Mouse (Mus musculus) myocyte (in vitro differentiated cells): ENCODE measurements at regions not wholly inside any gene's neighbourhood (a gene's known extent, or its start where the extent isn't known, plus 50 kb on each side); places are given as distances from the start of the nearest gene placed in this dataset.

Experiments used
- H3K27me3 ChIP-seq: one replicate; pipeline ENCODE4 v1.6.1; 2011; ENCODE audit not compliant: control insufficient read depth, insufficient read depth, insufficient read length
- H3K36me3 ChIP-seq: one replicate; pipeline ENCODE4 v1.6.1; 2011; ENCODE audit not compliant: control insufficient read depth, insufficient read depth
- H3K4me2 ChIP-seq: one replicate; pipeline ENCODE4 v1.6.1; 2011; ENCODE audit warnings: low read depth, control low read depth
- H3K4me3 ChIP-seq: one replicate; pipeline ENCODE4 v1.5.1; 2011; ENCODE audit warnings: mild to moderate bottlenecking, control low read depth, moderate library complexity
- H3K79me2 ChIP-seq: one replicate; pipeline ENCODE4 v1.6.1; 2011; ENCODE audit not compliant: control insufficient read depth, insufficient read depth
- H3ac ChIP-seq: one replicate; pipeline ENCODE4 v1.6.1; 2011; ENCODE audit not compliant: control insufficient read depth, insufficient read length
- CEBPB ChIP-seq: IDR thresholded peaks from 2 replicates; pipeline ENCODE4 v1.6.1; 2011; ENCODE audit warnings: mild to moderate bottlenecking, moderate library complexity; ENCODE audit not compliant: poor library complexity, insufficient read depth, severe bottlenecking
- E2F4 ChIP-seq: IDR thresholded peaks from one replicate; pipeline ENCODE4 v1.6.1; 2011; ENCODE audit warnings: mild to moderate bottlenecking, control low read depth, moderate library complexity; ENCODE audit not compliant: insufficient read depth
- MAX ChIP-seq: IDR thresholded peaks from one replicate; pipeline ENCODE4 v1.6.1; 2011; ENCODE audit warnings: low read depth, mild to moderate bottlenecking, control low read depth
- MYOD1 ChIP-seq, 3 experiments: IDR thresholded peaks; one replicate each; pipeline ENCODE4 v1.6.1; 2011; ENCODE audit warnings: control low read depth in 2 of 3, low read depth in 2 of 3, mild to moderate bottlenecking in 2 of 3, moderate library complexity in 1 of 3; ENCODE audit not compliant: insufficient read length in 2 of 3, control insufficient read depth in 1 of 3
- MYOG ChIP-seq, 3 experiments: IDR thresholded peaks; one replicate each; pipeline ENCODE4 v1.6.1; 2011; ENCODE audit warnings: control low read depth in 2 of 3, low read depth in 2 of 3, mild to moderate bottlenecking in 2 of 3; ENCODE audit not compliant: insufficient read length in 2 of 3, control insufficient read depth in 1 of 3, insufficient read depth in 1 of 3
- POLR2A ChIP-seq: IDR thresholded peaks from one replicate; pipeline ENCODE4 v1.6.1; 2011; ENCODE audit warnings: low read depth, mild to moderate bottlenecking, control low read depth, moderate library complexity; ENCODE audit not compliant: insufficient read length
- POLR2AphosphoS2 ChIP-seq: IDR thresholded peaks from one replicate; pipeline ENCODE4 v1.6.1; 2011; ENCODE audit warnings: low read depth, control low read depth; ENCODE audit not compliant: insufficient read length
- REST ChIP-seq: IDR thresholded peaks from one replicate; pipeline ENCODE4 v1.6.1; 2011; ENCODE audit warnings: mild to moderate bottlenecking, control low read depth, moderate library complexity; ENCODE audit not compliant: insufficient read depth, insufficient read length
- SRF ChIP-seq: IDR thresholded peaks from one replicate; pipeline ENCODE4 v1.6.1; 2011; ENCODE audit warnings: low read depth; ENCODE audit not compliant: control insufficient read depth, insufficient read length
- TCF12 ChIP-seq: IDR thresholded peaks from one replicate; pipeline ENCODE4 v1.6.1; 2011; ENCODE audit warnings: mild to moderate bottlenecking, control low read depth; ENCODE audit not compliant: poor library complexity, insufficient read depth, severe bottlenecking
- TCF3 ChIP-seq: IDR thresholded peaks from one replicate; pipeline ENCODE4 v1.6.1; 2011; ENCODE audit warnings: low read depth, control low read depth; ENCODE audit not compliant: insufficient read length
- USF1 ChIP-seq: IDR thresholded peaks from one replicate; pipeline ENCODE4 v1.6.1; 2011; ENCODE audit warnings: low read depth, mild to moderate bottlenecking, control low read depth, moderate library complexity

GRCm38 (mm10) chr2:146575610-146576297 lies 63.6 kb upstream of the Ralgapa2 start:
- no peaks in the 10 kb centered on the region for H3K79me2 ChIP-seq
- no peaks in the 10 kb centered on the region for H3K27me3 ChIP-seq
- TF ChIP-seq USF1 (peak; percentile 16), CEBPB (no peak)
- H3ac ChIP-seq = no peak overlapping the region
- no peak overlapping the region for H3K4me2 ChIP-seq
- H3K4me3 ChIP-seq = no peak overlapping the region
- no peaks in the 10 kb centered on the region for H3K36me3 ChIP-seq

GRCm38 (mm10) chr2:146576298-146576905 lies 64.3 kb upstream of the Ralgapa2 start:
- H3K4me2 ChIP-seq = no peak overlapping the region

GRCm38 (mm10) chr2:146577096-146577495 lies 65.0 kb upstream of the Ralgapa2 start:
- TF ChIP-seq MAX (no peak), MYOG (IDR thresholded peaks at IDR 0.05; ENCODE audit: control insufficient read depth in 1 of 3, insufficient read depth in 1 of 3, insufficient read length in 2 of 3, low read depth in 2 of 3) (peak in 1 of 3 experiments; percentile 38), MYOD1 (IDR thresholded peaks at IDR 0.05; ENCODE audit: control insufficient read depth in 1 of 3, insufficient read length in 2 of 3, low read depth in 2 of 3) (peak in 1 of 3 experiments; percentile 14)
- Histone ChIP-seq H3K4me2 (no peak overlapping the region), H3K79me2 (no peaks in the 10 kb centered on the region), H3K36me3 (no peaks in the 10 kb centered on the region), H3ac (no peak overlapping the region), H3K4me3 (no peak overlapping the region), H3K27me3 (no peaks in the 10 kb centered on the region)

More at GRCm38 (mm10) chr2:146576298-146576905, 64.3 kb upstream of the Ralgapa2 start:
- H3K27me3 ChIP-seq = no peaks in the 10 kb centered on the region
- H3ac ChIP-seq = no peak overlapping the region
- H3K4me3 ChIP-seq = no peak overlapping the region
- H3K79me2 ChIP-seq = no peaks in the 10 kb centered on the region
- TF ChIP-seq SRF (no peak), TCF3 (no peak), REST (no peak), POLR2A (no peak), MYOD1 (IDR thresholded peaks at IDR 0.05; ENCODE audit: control insufficient read depth in 1 of 3, insufficient read length in 2 of 3, low read depth in 2 of 3) (no peak), POLR2AphosphoS2 (no peak), MAX (no peak), MYOG (IDR thresholded peaks at IDR 0.05; ENCODE audit: control insufficient read depth in 1 of 3, insufficient read depth in 1 of 3, insufficient read length in 2 of 3, low read depth in 2 of 3) (no peak), TCF12 (no peak), USF1 (no peak)
- H3K36me3 ChIP-seq = no peaks in the 10 kb centered on the region

GRCm38 (mm10) chr2:146581220-146581619 lies 69.1 kb upstream of the Ralgapa2 start:
- Histone ChIP-seq H3K79me2 (no peaks in the 10 kb centered on the region), H3K4me3 (no peak overlapping the region), H3K36me3 (no peaks in the 10 kb centered on the region), H3K4me2 (no peak overlapping the region), H3K27me3 (no peaks in the 10 kb centered on the region), H3ac (no peak overlapping the region)
- no peak for TF ChIP-seq E2F4
- no peak for TF ChIP-seq POLR2AphosphoS2
- TF ChIP-seq MYOG (IDR thresholded peaks at IDR 0.05; ENCODE audit: control insufficient read depth in 1 of 3, insufficient read depth in 1 of 3, insufficient read length in 2 of 3, low read depth in 2 of 3) = peak in 2 of 3 experiments; percentile 5 to 43
- peak in 2 of 3 experiments; percentile 40 to 52 for TF ChIP-seq MYOD1 (IDR thresholded peaks at IDR 0.05; ENCODE audit: control insufficient read depth in 1 of 3, insufficient read length in 2 of 3, low read depth in 2 of 3)
- TF ChIP-seq TCF3 = no peak
- TF ChIP-seq CEBPB = no peak

- Histone ChIP-seq H3K27me3 (no peaks in the 10 kb centered on the region), H3K4me2 (no peak overlapping the region), H3K36me3 (no peaks in the 10 kb centered on the region), H3ac (no peak overlapping the region), H3K79me2 (no peaks in the 10 kb centered on the region), H3K4me3 (no peak overlapping the region)
- TF ChIP-seq USF1 = peak; percentile 65
- TF ChIP-seq CEBPB = no peak
- TF ChIP-seq REST = no peak
Observed at GRCm38 (mm10) chr2:146583807-146584388, 71.8 kb upstream of the Ralgapa2 start.
